Mouse (Mus musculus): ENCODE measurements around the gene Mrpl48. TPM values are rescaled to one million over a fixed set of nuclear protein-coding genes. Genes with fewer than 3 reads are reported as not detected.
A peak's percentile ranks its signal among the peaks of the same experiment; 100 is the strongest.

Mrpl48 gene
- total RNA-seq, 2 experiments from 2014 or later = 73.0 to 75.1 TPM

DNA sequence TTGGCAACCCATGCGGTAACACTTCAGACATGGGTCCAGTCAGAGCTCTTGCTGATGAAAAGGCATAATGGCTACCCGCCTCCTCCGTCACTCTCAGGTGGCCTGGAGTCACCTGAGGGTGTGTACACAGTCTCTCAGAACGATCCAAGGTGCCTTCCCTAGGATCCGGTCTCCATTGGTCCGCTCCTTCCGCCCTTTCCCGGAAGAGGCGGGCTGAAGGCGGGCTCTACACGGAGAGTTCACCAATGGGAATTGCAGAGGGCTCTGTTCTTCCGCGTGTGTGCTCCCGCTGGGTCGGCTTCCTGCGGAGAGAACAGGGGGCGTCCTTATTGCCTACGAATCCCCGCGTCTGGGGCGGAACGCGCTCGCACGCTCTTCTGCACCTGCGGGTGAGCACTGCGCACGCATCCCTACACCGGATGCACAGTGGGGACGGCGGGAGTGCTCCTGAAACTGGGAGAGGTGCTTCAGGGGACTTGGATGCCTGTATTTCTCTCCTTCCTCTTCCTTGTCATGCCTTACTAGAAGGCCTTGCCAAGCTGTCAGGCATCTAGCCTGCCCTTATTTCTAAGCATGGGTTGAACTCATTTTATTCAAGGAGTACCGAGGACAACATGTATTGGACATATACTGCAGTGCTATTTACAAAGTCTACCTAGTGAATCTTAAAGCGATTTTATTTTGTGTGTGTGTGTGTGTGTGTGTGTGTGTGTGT lies 71.1 kb downstream of the Mrpl48 start, which contains the start of gene Coa4:
Coa4 (plus strand) TSS at position 268 of the 715 bp plus-strand sequence.
- peak; percentile 83 to 89 for DNase-seq (ENCODE audit: low spot score in 2 of 2)

GRCm38 (mm10) chr7:100535831-100536230 lies 72.3 kb downstream of the Mrpl48 start:
- no peak for DNase-seq (ENCODE audit: low spot score in 2 of 2)

GRCm38 (mm10) chr7:100534216-100534615 lies 73.9 kb downstream of the Mrpl48 start:
- no peak for DNase-seq (ENCODE audit: low spot score in 2 of 2)

- DNase-seq (ENCODE audit: low spot score in 2 of 2) = no peak
Measured at GRCm38 (mm10) chr7:100533503-100533902, 74.6 kb downstream of the Mrpl48 start.

GRCm38 (mm10) chr7:100530766-100531165 lies 77.3 kb downstream of the Mrpl48 start:
- no peak for DNase-seq (ENCODE audit: low spot score in 2 of 2)

DNA sequence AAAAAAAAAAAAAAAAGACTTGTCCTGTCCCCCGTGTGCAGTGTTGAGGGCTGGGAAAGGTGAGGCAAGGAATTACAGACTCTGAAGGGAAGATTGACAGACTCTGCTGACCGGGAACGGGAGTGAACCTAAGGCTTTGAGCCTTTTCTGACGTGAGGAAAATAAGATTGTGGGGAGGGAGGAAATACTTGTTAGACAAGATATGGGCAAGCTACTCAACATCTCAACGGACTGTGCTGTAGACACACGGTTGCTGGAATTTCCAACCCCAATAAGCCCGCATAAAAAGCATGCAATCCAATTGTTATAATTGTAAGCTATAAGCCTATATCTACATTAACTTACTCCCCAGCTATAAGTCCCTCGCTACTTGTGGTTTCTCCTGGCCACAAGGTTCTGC lies 83.4 kb downstream of the Mrpl48 start:
- no peak for DNase-seq (ENCODE audit: low spot score in 2 of 2)

DNA sequence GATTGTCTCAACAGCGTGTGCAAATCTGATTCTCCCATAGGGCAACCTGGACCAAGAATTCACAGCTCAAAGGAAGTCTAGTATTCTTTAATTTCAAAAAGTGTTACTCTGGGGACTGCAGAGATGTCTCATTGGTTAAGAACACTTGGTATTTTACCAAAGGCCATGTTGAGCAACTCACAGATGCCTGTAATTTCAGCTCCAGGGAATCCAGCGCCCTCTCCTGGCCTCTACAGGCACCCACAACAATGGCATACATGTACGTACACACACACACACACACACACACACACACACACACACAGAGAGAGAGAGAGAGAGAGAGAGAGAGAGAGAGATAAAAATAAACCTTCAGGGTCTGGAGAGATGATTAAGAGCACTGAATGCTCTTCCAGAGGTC lies 85.9 kb downstream of the Mrpl48 start:
- DNase-seq (ENCODE audit: low spot score in 2 of 2) = no peak

GRCm38 (mm10) chr7:100520663-100521285 lies 87.3 kb downstream of the Mrpl48 start:
- DNase-seq (ENCODE audit: low spot score in 2 of 2) = peak; percentile 83 to 92

DNA sequence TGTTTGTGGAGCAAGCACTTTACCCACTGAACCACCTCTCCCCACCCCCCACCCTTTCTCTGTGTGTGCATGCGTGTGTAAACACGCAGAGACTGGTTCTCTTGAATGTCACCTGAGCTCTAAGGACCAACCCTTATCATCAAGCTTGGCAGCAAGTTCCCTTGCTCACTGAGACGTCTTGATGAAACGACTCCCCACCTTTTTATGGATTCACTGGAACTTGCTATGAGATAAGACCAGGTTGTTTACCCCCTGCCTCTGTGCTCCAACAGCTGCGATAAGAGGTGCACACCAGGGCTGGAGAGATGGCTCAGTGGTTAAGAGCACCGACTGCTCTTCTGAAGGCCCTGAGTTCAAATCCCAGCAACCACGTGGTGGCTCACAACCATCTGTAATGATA lies 87.9 kb downstream of the Mrpl48 start:
- DNase-seq (ENCODE audit: low spot score in 2 of 2) = no peak

DNA sequence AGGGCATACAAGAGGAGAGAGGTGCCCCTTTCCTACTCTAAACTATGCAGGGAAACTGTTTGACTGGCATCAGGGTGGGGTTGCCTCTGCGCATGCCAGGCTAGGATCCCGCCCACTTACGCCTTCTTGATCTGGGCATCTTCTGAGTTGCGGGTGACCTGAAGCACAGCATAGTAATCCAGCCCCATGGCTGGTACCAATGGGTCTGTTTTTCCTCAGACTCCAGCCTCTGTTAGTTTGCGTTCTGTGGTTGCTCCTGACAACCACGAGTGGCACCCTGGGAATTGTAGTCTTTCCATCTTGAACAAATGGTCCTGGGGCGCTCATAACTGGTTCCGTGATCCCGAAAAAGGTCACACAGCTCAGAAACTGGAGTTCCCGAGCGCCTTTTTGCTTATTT lies 93.5 kb downstream of the Mrpl48 start, which contains the start of gene Dnajb13:
Dnajb13 (minus strand) TSS at position 388 of the 400 bp plus-strand sequence.
- peak in 1 of 2 experiments; percentile 25 for DNase-seq (ENCODE audit: low spot score in 2 of 2)

DNA sequence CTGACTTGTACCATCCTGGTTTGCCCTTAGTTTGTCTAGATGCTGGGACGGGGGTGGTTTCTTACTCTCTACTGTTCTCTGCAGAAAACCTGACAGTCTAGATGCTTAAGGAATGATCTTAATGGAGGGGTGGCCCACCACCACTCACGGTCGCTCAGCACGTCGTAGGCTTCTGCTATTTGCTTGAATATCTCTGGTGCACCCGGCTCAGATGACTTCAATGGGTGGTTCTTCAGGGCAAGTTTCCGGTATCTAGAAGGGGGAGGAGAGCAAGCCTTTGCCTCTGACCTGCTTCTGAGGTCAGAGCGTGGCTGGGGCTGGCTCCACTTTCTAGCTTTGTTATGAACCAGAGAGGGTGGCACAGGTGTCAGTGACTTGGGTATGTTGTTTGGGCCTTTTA lies 96.5 kb downstream of the Mrpl48 start:
- DNase-seq (ENCODE audit: low spot score in 2 of 2) = no peak

DNA sequence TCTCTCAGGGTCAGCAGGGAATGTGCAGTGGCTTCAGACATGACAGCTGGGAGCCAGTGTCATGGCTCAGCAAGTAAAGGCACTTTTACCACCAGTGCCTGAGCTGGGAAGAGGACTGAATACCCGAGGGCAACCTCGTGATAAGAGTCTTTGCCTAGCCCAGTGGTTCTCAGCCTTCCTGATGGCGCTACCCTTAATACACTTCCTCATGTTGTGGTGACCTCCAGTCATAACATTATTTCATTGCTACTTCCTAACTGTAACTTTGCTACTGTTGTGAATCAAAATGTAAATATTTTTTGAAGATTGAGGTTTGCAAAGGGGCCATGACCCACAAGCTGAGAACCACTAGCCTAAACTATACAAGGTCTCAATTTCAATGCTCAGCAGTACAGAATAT lies 99.4 kb downstream of the Mrpl48 start:
- no peak for DNase-seq (ENCODE audit: low spot score in 2 of 2)

DNA sequence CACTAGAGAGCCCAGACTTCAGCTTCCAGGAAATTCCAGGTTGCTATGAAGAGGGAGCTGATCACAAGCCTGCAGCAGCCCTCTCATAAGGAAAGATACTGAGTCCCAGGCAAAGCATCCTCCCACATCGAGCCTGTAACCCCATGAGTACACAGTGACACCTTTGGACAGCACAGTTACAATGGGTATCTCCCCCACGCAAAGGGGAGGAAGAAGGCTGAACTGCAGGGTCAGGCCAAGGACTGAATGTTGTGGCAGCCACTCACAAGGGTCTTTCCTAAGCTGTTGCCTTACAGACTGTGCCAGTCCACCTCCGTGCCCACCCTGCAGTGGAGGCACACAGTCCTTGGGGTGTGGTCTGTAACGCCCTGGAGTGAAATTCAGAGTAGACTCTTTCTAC lies 101.6 kb downstream of the Mrpl48 start:
- DNase-seq (ENCODE audit: low spot score in 2 of 2) = no peak

GRCm38 (mm10) chr7:100504740-100505487 lies 103.2 kb downstream of the Mrpl48 start:
- no peak for DNase-seq (ENCODE audit: low spot score in 2 of 2)

DNA sequence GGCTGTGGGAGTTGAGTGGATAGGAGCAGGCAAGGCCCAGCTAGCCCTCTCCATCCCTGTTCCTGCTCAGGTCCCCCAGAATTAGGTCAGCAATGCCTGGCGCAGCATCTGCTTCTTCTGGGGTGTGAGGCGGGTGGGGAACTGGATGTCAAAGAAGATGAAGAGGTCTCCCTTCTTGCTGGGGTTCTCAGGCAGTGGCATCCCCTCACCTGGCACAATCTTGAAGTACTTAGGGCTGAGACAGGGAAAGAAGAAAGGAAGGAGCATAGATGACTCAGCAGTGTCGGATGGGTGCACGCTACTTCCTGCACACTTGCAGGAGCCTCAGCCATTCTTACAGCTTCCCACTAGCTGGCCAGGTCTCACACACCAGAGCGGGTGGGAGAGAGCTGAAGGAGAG lies 105.0 kb downstream of the Mrpl48 start:
- DNase-seq (ENCODE audit: low spot score in 2 of 2) = no peak

DNA sequence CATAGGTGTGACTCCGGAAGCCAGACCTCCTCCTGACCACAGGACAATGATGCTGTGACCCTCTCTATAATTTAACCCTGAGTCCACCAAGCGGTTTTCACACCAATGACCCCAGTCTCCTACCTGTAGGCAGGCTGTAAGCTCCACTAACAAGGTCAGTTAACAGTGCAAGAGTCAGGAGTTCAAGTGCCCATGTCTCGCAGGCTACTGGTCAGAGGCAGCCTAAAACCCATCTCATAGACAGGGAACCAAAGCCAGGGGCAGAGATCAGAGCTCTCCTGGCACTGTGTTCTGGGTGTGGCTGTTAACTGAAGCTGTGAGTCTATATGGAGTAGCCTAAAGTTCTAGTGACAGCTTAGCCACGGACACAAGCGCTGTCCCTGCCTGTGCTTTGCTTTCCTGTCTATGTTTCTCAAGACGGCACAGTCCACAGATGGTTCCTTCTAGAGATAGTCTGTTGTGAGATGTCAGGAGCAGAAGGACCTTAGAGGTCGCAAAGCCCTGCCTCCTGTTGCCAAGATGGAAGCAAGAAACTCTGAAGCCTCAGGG lies 105.7 kb downstream of the Mrpl48 start:
- DNase-seq (ENCODE audit: low spot score in 2 of 2) = no peak

- DNase-seq (ENCODE audit: low spot score in 2 of 2) = no peak
Measured at GRCm38 (mm10) chr7:100501844-100502373, 106.2 kb downstream of the Mrpl48 start.

GRCm38 (mm10) chr7:100501027-100501843 lies 106.9 kb downstream of the Mrpl48 start:
- no peak for DNase-seq (ENCODE audit: low spot score in 2 of 2)

GRCm38 (mm10) chr7:100500276-100500977 lies 107.7 kb downstream of the Mrpl48 start:
- DNase-seq (ENCODE audit: low spot score in 2 of 2) = no peak

- DNase-seq (ENCODE audit: low spot score in 2 of 2) = no peak
Measured at GRCm38 (mm10) chr7:100499465-100499864, 108.6 kb downstream of the Mrpl48 start.

All from left cerebral cortex, adult 18-20 months (tissue).